Mouse (Mus musculus): ENCODE data around the gene Plcb4.

DNA sequence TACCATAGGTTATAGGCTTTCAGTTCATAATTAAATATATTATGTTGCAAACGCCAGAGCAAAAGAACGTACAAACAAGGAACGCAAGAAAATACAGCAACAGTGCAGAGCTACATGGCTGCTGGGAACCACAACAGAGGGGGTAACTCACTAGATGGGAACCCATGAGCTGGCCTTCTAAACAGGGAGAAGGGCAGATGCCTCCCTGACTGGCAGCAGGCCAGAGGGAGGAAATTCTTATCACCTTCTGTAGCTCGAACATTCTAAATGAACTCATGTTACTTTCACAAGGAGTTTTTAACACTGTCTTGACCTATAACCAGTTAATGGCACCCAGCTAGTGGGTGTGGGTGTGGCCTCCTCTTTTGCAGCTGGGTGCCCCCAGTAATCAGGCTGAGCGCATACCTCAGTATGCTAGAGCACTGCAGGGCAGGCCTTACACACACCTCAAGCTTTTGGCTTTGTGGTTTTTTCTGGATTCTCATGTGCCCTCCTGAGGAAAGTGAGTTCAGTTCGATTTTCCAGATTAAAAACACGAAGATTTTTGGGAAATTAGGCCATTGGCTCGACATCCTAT is 102.5 kb downstream of the Plcb4 start:
- no peak for TF ChIP-seq CTCF (IDR thresholded peaks at IDR 0.05)
- TF ChIP-seq EP300 (IDR thresholded peaks at IDR 0.05) = no peak

Data from lung, postnatal 0 days (tissue).